Mouse (Mus musculus) intestine, embryonic 15.5 days (tissue): ENCODE results near the gene Arl6ip5. TPM values are rescaled to one million over a fixed set of nuclear protein-coding genes. Genes with fewer than 3 reads are reported as not detected.
"Not testable (repeated sequence)": the region's sequence is repeated elsewhere in the genome, so short reads cannot be mapped to it uniquely, and the experiment has no call there.

Experiments used
- ATAC-seq: fragments of 200-750 bp; cut with Nextera tagmentation; 2 replicates; pipeline ENCODE4 v1.8.0; 2017; ENCODE audit warnings: moderate TSS enrichment, moderate library complexity
- H3K27ac ChIP-seq: fragments of 300-500 bp; sonication (generic); 2 replicates; pipeline ENCODE4 v1.5.1; 2015; ENCODE audit warnings: mild to moderate bottlenecking, inconsistent platforms
- H3K27me3 ChIP-seq: fragments of 300-500 bp; sonication (generic); replicated peaks from 2 replicates; pipeline ENCODE4 v1.6.1; 2015; ENCODE audit warnings: inconsistent platforms
- H3K36me3 ChIP-seq: fragments of 300-500 bp; sonication (generic); 2 replicates; pipeline ENCODE4 v1.6.1; 2015; ENCODE audit warnings: inconsistent platforms
- H3K4me1 ChIP-seq: fragments of 300-500 bp; sonication (generic); replicated peaks from 2 replicates; pipeline ENCODE4 v1.6.1; 2015; ENCODE audit warnings: inconsistent platforms
- H3K4me2 ChIP-seq: fragments of 300-500 bp; sonication (generic); replicated peaks from 2 replicates; pipeline ENCODE4 v1.6.1; 2015; ENCODE audit warnings: mild to moderate bottlenecking, inconsistent platforms
- H3K4me3 ChIP-seq: fragments of 300-500 bp; sonication (generic); replicated peaks from 2 replicates; pipeline ENCODE4 v1.5.1; 2015; ENCODE audit warnings: inconsistent platforms
- H3K9ac ChIP-seq: fragments of 300-500 bp; sonication (generic); 2 replicates; pipeline ENCODE4 v1.6.1; 2015; ENCODE audit warnings: inconsistent platforms
- H3K9me3 ChIP-seq: fragments of 300-500 bp; sonication (generic); 2 replicates; pipeline ENCODE4 v1.6.1; 2016; ENCODE audit warnings: inconsistent platforms
- WGBS: fragments of 180-500 bp; shearing (Covaris S2); methylation state at CpG from one replicate; pipeline ENCODE4 v1.1.7; 2015; 5-methylcytosine and 5-hydroxymethylcytosine counted together
- polyA plus RNA-seq: library from polyadenylated mRNA; unstranded; fragments of >200 nt; fragmentation: Nextera tagmentation; extraction: Ambion mirVana; gene quantifications from 2 replicates; pipeline ENCODE4 v1.2.1, GENCODE M21; 2015

The Arl6ip5 gene
- polyA plus RNA-seq, 1 experiment from 2014 or later: 69.9 TPM

DNA sequence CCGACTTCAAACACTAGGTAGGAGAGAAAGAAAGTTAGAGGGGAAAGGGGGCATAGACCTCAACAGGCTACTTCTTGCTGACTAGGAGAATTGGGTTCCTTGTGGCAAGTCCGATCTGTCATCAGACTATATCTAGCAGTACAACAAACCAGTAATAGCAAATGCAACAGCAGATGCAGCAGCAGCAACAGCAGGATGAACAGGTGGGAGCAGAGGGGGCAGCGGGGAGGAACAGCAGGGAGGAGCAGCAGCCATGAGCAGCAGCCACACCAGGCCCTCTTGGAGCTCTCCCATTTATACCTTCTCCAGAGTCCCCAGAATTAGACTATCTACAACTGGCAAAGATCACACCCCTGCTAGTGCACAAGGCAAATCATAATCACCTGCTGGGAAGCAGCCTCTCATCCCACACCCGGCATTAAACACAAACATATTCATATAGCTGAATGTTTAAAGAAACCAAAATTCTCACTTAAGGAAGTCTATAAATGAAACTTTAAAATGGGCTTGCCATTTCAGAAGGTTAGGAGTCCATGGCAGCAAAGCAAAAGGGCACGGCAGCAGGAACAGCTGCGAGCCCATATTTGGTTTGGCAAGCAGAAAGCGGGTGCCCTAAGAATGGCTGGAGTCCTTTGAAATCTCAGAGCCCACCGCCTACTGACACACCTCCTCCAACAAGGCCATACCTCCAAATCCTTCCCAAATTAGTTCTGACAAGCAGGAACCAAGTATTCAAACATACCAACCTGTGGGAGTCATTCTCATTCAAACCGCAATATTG is 16.8 kb downstream of the Arl6ip5 start:
- Histone ChIP-seq H3K9me3 (no peaks in the 10 kb centered on the region), H3K4me3 (no peak overlapping the region), H3K27ac (no peak overlapping the region), H3K4me1 (no peaks in the 10 kb centered on the region), H3K36me3 (peaks cover 8% of the 10 kb centered on the region; the same call in 1 of the 2 replicates), H3K4me2 (no peak overlapping the region), H3K9ac (no peak overlapping the region), H3K27me3 (no peaks in the 10 kb centered on the region)
- WGBS: 90% methylated on average over 9 of the region's 9 CpGs
- ATAC-seq: no peak

DNA sequence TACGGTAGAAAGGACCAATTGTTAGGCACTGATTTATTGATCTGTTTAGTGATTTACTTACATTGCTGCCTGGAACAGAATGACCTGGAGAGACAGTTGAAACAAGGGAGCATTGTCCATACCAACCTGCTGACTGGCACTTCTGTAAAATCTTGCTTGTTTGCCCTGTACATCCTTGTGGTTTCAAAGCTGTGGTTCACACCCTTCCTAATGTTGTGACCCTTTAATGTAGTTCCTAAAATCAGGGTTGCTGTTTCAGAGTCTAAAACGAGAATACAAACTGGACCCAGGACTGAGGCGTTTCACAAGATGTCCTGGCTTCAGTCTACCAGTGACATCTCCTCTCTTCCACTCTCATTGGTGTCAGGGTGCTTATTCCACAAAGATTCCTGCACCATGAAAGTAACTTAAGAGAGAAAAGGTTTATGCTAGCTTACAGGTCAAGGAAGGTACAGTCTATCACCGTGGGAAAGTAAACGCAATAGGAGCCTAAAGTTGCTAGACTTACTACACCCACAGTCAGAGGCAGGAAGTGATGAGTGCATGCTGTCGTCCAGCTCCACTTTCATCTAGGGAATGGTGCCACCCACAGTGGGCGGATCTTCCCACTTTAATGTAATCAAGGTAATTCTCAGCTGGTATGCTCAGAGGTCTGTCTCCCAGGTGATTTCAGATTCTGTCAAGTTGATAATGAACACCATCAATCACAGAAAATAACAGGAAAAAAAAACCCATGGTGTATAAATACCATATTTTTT is 24.6 kb downstream of the Arl6ip5 start:
- Histone ChIP-seq H3K27me3 (no peaks in the 10 kb centered on the region), H3K4me3 (no peak overlapping the region), H3K9ac (no peak overlapping the region), H3K9me3 (no peaks in the 10 kb centered on the region), H3K36me3 (no peaks in the 10 kb centered on the region; the same call in 1 of the 2 replicates), H3K4me1 (no peaks in the 10 kb centered on the region), H3K4me2 (no peak overlapping the region), H3K27ac (no peak overlapping the region)
- ATAC-seq: no peak
- 79% methylated on average over 7 of the region's 7 CpGs for WGBS

- WGBS: 89% methylated on average over 5 of the region's 5 CpGs
- no peak for ATAC-seq
- H3K9ac ChIP-seq: no peak overlapping the region
- H3K4me1 ChIP-seq: no peaks in the 10 kb centered on the region
- no peaks in the 10 kb centered on the region for H3K9me3 ChIP-seq
- no peak overlapping the region for H3K4me2 ChIP-seq
- no peak overlapping the region for H3K27ac ChIP-seq
- H3K36me3 ChIP-seq: no peaks in the 10 kb centered on the region
- no peaks in the 10 kb centered on the region for H3K27me3 ChIP-seq
- H3K4me3 ChIP-seq: no peak overlapping the region
Measured at GRCm38 (mm10) chr6:97236088-97236487, 25.6 kb downstream of the Arl6ip5 start.

GRCm38 (mm10) chr6:97239360-97239759 is 28.9 kb downstream of the Arl6ip5 start:
- no peaks in the 10 kb centered on the region for H3K9me3 ChIP-seq
- WGBS: 87% methylated on average over 6 of the region's 6 CpGs
- no peaks in the 10 kb centered on the region for H3K4me1 ChIP-seq
- H3K27me3 ChIP-seq: no peaks in the 10 kb centered on the region
- H3K9ac ChIP-seq: no peak overlapping the region
- H3K4me2 ChIP-seq: no peak overlapping the region
- H3K4me3 ChIP-seq: no peak overlapping the region
- H3K36me3 ChIP-seq: no peaks in the 10 kb centered on the region
- H3K27ac ChIP-seq: no peak overlapping the region
- no peak for ATAC-seq

DNA sequence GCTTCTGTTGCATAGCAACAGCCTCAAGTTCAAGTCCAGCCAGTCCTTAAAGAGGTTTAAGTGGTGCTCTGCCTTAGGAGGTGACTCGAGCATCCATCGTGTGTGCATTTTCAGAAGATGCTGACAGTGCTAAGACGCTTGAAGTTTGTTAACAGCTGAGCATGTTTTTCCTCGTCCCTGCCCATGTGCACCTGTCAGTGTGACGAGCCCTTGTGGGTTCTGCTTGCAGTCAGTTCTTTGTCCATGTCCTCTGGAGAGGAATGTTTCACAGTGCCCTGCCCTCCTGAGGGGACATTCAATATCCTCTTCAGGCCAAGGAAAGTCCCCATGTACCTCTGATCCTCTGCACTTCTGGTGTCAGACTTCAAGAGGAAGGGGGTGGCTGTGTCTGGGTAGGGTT is 29.6 kb downstream of the Arl6ip5 start:
- WGBS: 88% methylated on average over 5 of the region's 5 CpGs
- no peak overlapping the region for H3K9ac ChIP-seq
- ATAC-seq: no peak

GRCm38 (mm10) chr6:97242522-97242921 is 32.0 kb downstream of the Arl6ip5 start:
- Histone ChIP-seq H3K4me1 (no peaks in the 10 kb centered on the region), H3K27ac (no peak overlapping the region), H3K9ac (no peak overlapping the region), H3K4me2 (no peak overlapping the region), H3K4me3 (no peak overlapping the region), H3K27me3 (no peaks in the 10 kb centered on the region), H3K9me3 (no peaks in the 10 kb centered on the region), H3K36me3 (no peaks in the 10 kb centered on the region)
- ATAC-seq: peak; percentile 75
- 77% methylated on average over 4 of the region's 4 CpGs for WGBS

More for the DNA sequence above, 29.6 kb downstream of the Arl6ip5 start:
- H3K9me3 ChIP-seq: no peaks in the 10 kb centered on the region
- no peaks in the 10 kb centered on the region for H3K27me3 ChIP-seq
- no peak overlapping the region for H3K4me3 ChIP-seq
- H3K36me3 ChIP-seq: no peaks in the 10 kb centered on the region
- H3K27ac ChIP-seq: no peak overlapping the region
- H3K4me1 ChIP-seq: no peaks in the 10 kb centered on the region
- no peak overlapping the region for H3K4me2 ChIP-seq

- ATAC-seq: no peak
- Histone ChIP-seq H3K27me3 (no peaks in the 10 kb centered on the region), H3K4me2 (no peak overlapping the region), H3K9ac (no peak overlapping the region), H3K27ac (no peak overlapping the region), H3K36me3 (no peaks in the 10 kb centered on the region), H3K4me3 (no peak overlapping the region), H3K4me1 (no peaks in the 10 kb centered on the region), H3K9me3 (no peaks in the 10 kb centered on the region)
Measured at GRCm38 (mm10) chr6:97245200-97245599, 34.7 kb downstream of the Arl6ip5 start.

DNA sequence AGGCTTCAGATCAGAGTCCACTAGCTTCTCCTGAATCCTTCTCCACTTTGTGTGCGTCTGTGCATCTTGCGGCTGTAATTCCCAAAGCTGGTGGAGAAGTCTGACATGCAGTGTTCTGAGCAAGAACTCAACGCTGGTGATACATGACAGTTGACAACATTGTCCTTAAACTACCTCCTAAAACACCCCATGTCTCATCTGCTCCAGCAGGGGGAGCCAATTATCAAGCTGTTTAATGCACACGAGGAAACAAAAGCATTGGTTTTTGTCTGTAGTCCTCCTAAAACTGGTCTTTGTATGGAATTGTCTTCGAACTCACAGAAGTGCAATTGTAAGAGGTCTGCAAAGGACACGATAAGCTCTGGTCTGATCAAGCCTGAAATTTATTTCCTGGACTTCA is 40.5 kb downstream of the Arl6ip5 start:
- no peaks in the 10 kb centered on the region for H3K9me3 ChIP-seq
- ATAC-seq: no peak
- 38% methylated on average over 6 of the region's 6 CpGs for WGBS

GRCm38 (mm10) chr6:97252086-97252485 is 41.6 kb downstream of the Arl6ip5 start:
- peaks cover 5% of the 10 kb centered on the region; the same call in 1 of the 2 replicates for H3K4me1 ChIP-seq
- no peak for ATAC-seq
- H3K9ac ChIP-seq: no peak overlapping the region
- WGBS: 33% methylated on average over 5 of the region's 5 CpGs
- H3K36me3 ChIP-seq: no peaks in the 10 kb centered on the region
- no peak overlapping the region for H3K27ac ChIP-seq
- no peak overlapping the region for H3K4me2 ChIP-seq
- H3K27me3 ChIP-seq: no peaks in the 10 kb centered on the region
- no peak overlapping the region for H3K4me3 ChIP-seq
- H3K9me3 ChIP-seq: no peaks in the 10 kb centered on the region

More for the DNA sequence above, 40.5 kb downstream of the Arl6ip5 start:
- Histone ChIP-seq H3K9ac (no peak overlapping the region), H3K4me1 (peaks cover 5% of the 10 kb centered on the region; the same call in 1 of the 2 replicates), H3K27me3 (no peaks in the 10 kb centered on the region), H3K27ac (no peak overlapping the region), H3K4me2 (no peak overlapping the region), H3K36me3 (no peaks in the 10 kb centered on the region), H3K4me3 (no peak overlapping the region)

DNA sequence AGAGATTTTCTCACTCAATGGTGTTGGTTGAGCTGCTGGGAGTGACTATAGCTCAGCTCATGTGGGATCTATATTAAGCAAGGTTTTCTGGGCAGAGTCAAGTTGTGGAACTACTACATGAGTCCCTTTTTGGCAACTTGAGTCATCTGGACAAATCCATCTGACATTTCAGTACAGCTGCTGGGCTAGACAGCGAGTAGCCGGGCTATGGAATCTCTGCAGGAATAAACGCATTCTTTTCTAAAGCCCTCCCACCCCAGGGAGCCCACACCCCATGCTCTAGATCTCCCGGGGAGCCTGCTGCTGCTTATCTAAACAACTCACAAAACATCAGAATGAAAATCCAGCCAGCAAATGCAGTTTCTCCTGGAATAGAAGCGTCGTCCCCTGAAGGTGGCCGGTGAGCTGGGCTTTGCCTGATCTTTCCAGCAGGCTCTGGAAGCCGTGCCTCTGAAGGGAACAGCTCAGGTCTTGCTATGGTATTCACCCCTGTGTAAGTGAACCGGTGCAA is 42.3 kb downstream of the Arl6ip5 start, which contains the start of gene Lmod3:
Gene Lmod3, minus strand, starts transcription at position 49 of the 511 bp plus-strand sequence.
- H3K4me3 ChIP-seq: no peak within 1 kb of the TSS
- no peak within 1 kb of the TSS for H3K4me2 ChIP-seq

DNA sequence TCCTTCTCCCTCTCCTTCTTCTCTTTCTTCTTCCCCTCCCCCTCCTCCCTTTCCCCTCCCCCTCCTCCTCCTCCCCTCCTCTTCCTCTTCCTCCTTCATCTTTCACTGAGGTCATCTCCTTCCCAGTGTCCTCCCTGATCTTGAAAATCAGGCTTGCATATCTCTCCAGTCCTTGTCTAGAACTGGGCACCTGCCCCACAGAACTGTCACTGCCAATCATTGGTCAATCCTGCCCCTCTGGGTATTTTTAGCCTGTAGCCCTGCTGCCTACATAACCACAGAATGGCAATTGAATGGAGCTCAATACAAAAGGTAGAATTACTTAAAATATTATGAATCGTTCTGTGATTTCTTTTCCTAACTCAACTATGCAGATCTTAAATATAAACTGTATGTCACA is 48.0 kb downstream of the Arl6ip5 start:
- Histone ChIP-seq H3K9me3 (no peaks in the 10 kb centered on the region), H3K27ac (no peak overlapping the region), H3K9ac (no peak overlapping the region), H3K27me3 (no peaks in the 10 kb centered on the region), H3K4me3 (no peak overlapping the region), H3K4me2 (no peak overlapping the region), H3K36me3 (no peaks in the 10 kb centered on the region), H3K4me1 (no peaks in the 10 kb centered on the region)
- no peak for ATAC-seq
- 85% methylated on average over 1 of the region's 1 CpGs for WGBS

More for the DNA sequence above, 42.3 kb downstream of the Arl6ip5 start, which contains the start of gene Lmod3:
- ATAC-seq: no peak
- Histone ChIP-seq H3K27ac (no peak within 1 kb of the TSS), H3K36me3 (no peaks in the 10 kb centered on the region), H3K27me3 (no peaks in the 10 kb centered on the region), H3K4me1 (peaks cover 5% of the 10 kb centered on the region; the same call in 1 of the 2 replicates), H3K9ac (no peak within 1 kb of the TSS), H3K9me3 (no peaks in the 10 kb centered on the region)
- 20% methylated on average over 9 of the region's 9 CpGs for WGBS

GRCm38 (mm10) chr6:97259926-97260325 is 49.4 kb downstream of the Arl6ip5 start:
- 89% methylated on average over 2 of the region's 2 CpGs for WGBS
- H3K27ac ChIP-seq, ATAC-seq, H3K9me3 ChIP-seq, H3K4me2 ChIP-seq, H3K36me3 ChIP-seq, H3K4me1 ChIP-seq, H3K27me3 ChIP-seq, H3K4me3 ChIP-seq, H3K9ac ChIP-seq: not testable (repeated sequence)
